Mouse (Mus musculus): Measurements from ENCODE around the gene Zfp12. TPM values are rescaled to one million over a fixed set of nuclear protein-coding genes. Genes with fewer than 3 reads are reported as not detected.

Zfp12 gene
- polyA plus RNA-seq, 2 experiments: 1.8 to 2.3 TPM

GRCm38 (mm10) chr5:143196506-143196905 is 38.5 kb upstream of the Zfp12 start:
- H3K9me3 ChIP-seq (ENCODE audit: control insufficient read depth, low read length): no peaks in the 10 kb centered on the region

GRCm38 (mm10) chr5:143205015-143205414 is 29.9 kb upstream of the Zfp12 start:
- ATAC-seq (ENCODE audit: insufficient read depth): no peak
- no peak for TF ChIP-seq EP300 (IDR thresholded peaks at IDR 0.05; ENCODE audit: low read depth)
- TF ChIP-seq CTCF (IDR thresholded peaks at IDR 0.05; ENCODE audit: low read depth): peak; percentile 63

More at GRCm38 (mm10) chr5:143196506-143196905, 38.5 kb upstream of the Zfp12 start:
- ATAC-seq (ENCODE audit: insufficient read depth): no peak
- no peak for DNase-seq (ENCODE audit: low read depth in 3 of 3, low spot score in 3 of 3)
- Histone ChIP-seq H3K9ac (replicated peaks) (no peak overlapping the region), H3K36me3 (replicated peaks; ENCODE audit: control insufficient read depth, insufficient read depth, low read depth) (no peaks in the 10 kb centered on the region), H3K4me1 (replicated peaks; ENCODE audit: control insufficient read depth in 2 of 2, insufficient read depth in 2 of 2, low read length in 1 of 2) (no peaks in the 10 kb centered on the region), H3K4me3 (ENCODE audit: insufficient read depth in 1 of 2, low read depth in 2 of 2, low read length in 2 of 2) (no peak overlapping the region), H3K27ac (no peak overlapping the region), H3K27me3 (ENCODE audit: control insufficient read depth, insufficient read depth, low read length) (no peaks in the 10 kb centered on the region), H3K4me2 (ENCODE audit: low read depth) (no peak overlapping the region)
- TF ChIP-seq EP300 (IDR thresholded peaks at IDR 0.05; ENCODE audit: low read depth): no peak
- no peak for TF ChIP-seq CTCF (IDR thresholded peaks at IDR 0.05; ENCODE audit: low read depth)
- 52% methylated on average over 4 of the region's 4 CpGs for WGBS (ENCODE audit: insufficient replicate concordance)

GRCm38 (mm10) chr5:143213832-143214231 is 21.1 kb upstream of the Zfp12 start:
- Histone ChIP-seq H3K27ac (no peak overlapping the region), H3K9ac (replicated peaks) (no peak overlapping the region), H3K4me2 (ENCODE audit: low read depth) (no peak overlapping the region), H3K27me3 (ENCODE audit: control insufficient read depth, insufficient read depth, low read length) (no peaks in the 10 kb centered on the region), H3K9me3 (ENCODE audit: control insufficient read depth, low read length) (no peaks in the 10 kb centered on the region), H3K4me3 (ENCODE audit: insufficient read depth in 1 of 2, low read depth in 2 of 2, low read length in 2 of 2) (no peak overlapping the region), H3K36me3 (replicated peaks; ENCODE audit: control insufficient read depth, insufficient read depth, low read depth) (no peaks in the 10 kb centered on the region), H3K4me1 (replicated peaks; ENCODE audit: control insufficient read depth in 2 of 2, insufficient read depth in 2 of 2, low read length in 1 of 2) (no peaks in the 10 kb centered on the region)
- 49% methylated on average over 2 of the region's 2 CpGs for WGBS (ENCODE audit: insufficient replicate concordance)
- no peak for DNase-seq (ENCODE audit: low read depth in 3 of 3, low spot score in 3 of 3)
- no peak for ATAC-seq (ENCODE audit: insufficient read depth)
- TF ChIP-seq CTCF (IDR thresholded peaks at IDR 0.05; ENCODE audit: low read depth) (no peak), EP300 (IDR thresholded peaks at IDR 0.05; ENCODE audit: low read depth) (no peak)

More at GRCm38 (mm10) chr5:143205015-143205414, 29.9 kb upstream of the Zfp12 start:
- 56% methylated on average over 3 of the region's 3 CpGs for WGBS (ENCODE audit: insufficient replicate concordance)
- Histone ChIP-seq H3K9me3 (ENCODE audit: control insufficient read depth, low read length) (no peaks in the 10 kb centered on the region), H3K4me2 (ENCODE audit: low read depth) (no peak overlapping the region), H3K4me3 (ENCODE audit: insufficient read depth in 1 of 2, low read depth in 2 of 2, low read length in 2 of 2) (no peak overlapping the region), H3K9ac (replicated peaks) (no peak overlapping the region), H3K27ac (no peak overlapping the region), H3K36me3 (replicated peaks; ENCODE audit: control insufficient read depth, insufficient read depth, low read depth) (no peaks in the 10 kb centered on the region), H3K27me3 (ENCODE audit: control insufficient read depth, insufficient read depth, low read length) (no peaks in the 10 kb centered on the region), H3K4me1 (replicated peaks; ENCODE audit: control insufficient read depth in 2 of 2, insufficient read depth in 2 of 2, low read length in 1 of 2) (no peaks in the 10 kb centered on the region)
- no peak for DNase-seq (ENCODE audit: low read depth in 3 of 3, low spot score in 3 of 3)

- H3K4me1 ChIP-seq (replicated peaks; ENCODE audit: control insufficient read depth in 2 of 2, insufficient read depth in 2 of 2, low read length in 1 of 2): no peaks in the 10 kb centered on the region
- ATAC-seq (ENCODE audit: insufficient read depth) (no peak), DNase-seq (ENCODE audit: low read depth in 3 of 3, low spot score in 3 of 3) (no peak)
- H3K9me3 ChIP-seq (ENCODE audit: control insufficient read depth, low read length): no peaks in the 10 kb centered on the region
- H3K36me3 ChIP-seq (replicated peaks; ENCODE audit: control insufficient read depth, insufficient read depth, low read depth): no peaks in the 10 kb centered on the region
- TF ChIP-seq EP300 (IDR thresholded peaks at IDR 0.05; ENCODE audit: low read depth) (no peak), CTCF (IDR thresholded peaks at IDR 0.05; ENCODE audit: low read depth) (no peak)
- H3K27me3 ChIP-seq (ENCODE audit: control insufficient read depth, insufficient read depth, low read length): no peaks in the 10 kb centered on the region
- H3K4me3 ChIP-seq (ENCODE audit: insufficient read depth in 1 of 2, low read depth in 2 of 2, low read length in 2 of 2): no peak overlapping the region
- no peak overlapping the region for H3K9ac ChIP-seq (replicated peaks)
- H3K27ac ChIP-seq: no peak overlapping the region
- 59% methylated on average over 5 of the region's 5 CpGs for WGBS (ENCODE audit: insufficient replicate concordance)
- no peak overlapping the region for H3K4me2 ChIP-seq (ENCODE audit: low read depth)
Observed at GRCm38 (mm10) chr5:143220996-143221395, 14.0 kb upstream of the Zfp12 start.

GRCm38 (mm10) chr5:143222287-143222686 is 12.7 kb upstream of the Zfp12 start:
- no peak overlapping the region for H3K27ac ChIP-seq
- no peak for TF ChIP-seq EP300 (IDR thresholded peaks at IDR 0.05; ENCODE audit: low read depth)
- no peak for TF ChIP-seq CTCF (IDR thresholded peaks at IDR 0.05; ENCODE audit: low read depth)
- H3K9me3 ChIP-seq (ENCODE audit: control insufficient read depth, low read length): no peaks in the 10 kb centered on the region
- DNase-seq (ENCODE audit: low read depth in 3 of 3, low spot score in 3 of 3) (no peak), ATAC-seq (ENCODE audit: insufficient read depth) (no peak)
- H3K27me3 ChIP-seq (ENCODE audit: control insufficient read depth, insufficient read depth, low read length): no peaks in the 10 kb centered on the region
- H3K4me1 ChIP-seq (replicated peaks; ENCODE audit: control insufficient read depth in 2 of 2, insufficient read depth in 2 of 2, low read length in 1 of 2): no peaks in the 10 kb centered on the region
- no peak overlapping the region for H3K9ac ChIP-seq (replicated peaks)
- H3K36me3 ChIP-seq (replicated peaks; ENCODE audit: control insufficient read depth, insufficient read depth, low read depth): no peaks in the 10 kb centered on the region
- WGBS (ENCODE audit: insufficient replicate concordance): 59% methylated on average over 1 of the region's 1 CpGs
- no peak overlapping the region for H3K4me3 ChIP-seq (ENCODE audit: insufficient read depth in 1 of 2, low read depth in 2 of 2, low read length in 2 of 2)
- no peak overlapping the region for H3K4me2 ChIP-seq (ENCODE audit: low read depth)
